Comparison of ENCODE assay signal across 8 mouse cellular contexts in the genomic region with DNA sequence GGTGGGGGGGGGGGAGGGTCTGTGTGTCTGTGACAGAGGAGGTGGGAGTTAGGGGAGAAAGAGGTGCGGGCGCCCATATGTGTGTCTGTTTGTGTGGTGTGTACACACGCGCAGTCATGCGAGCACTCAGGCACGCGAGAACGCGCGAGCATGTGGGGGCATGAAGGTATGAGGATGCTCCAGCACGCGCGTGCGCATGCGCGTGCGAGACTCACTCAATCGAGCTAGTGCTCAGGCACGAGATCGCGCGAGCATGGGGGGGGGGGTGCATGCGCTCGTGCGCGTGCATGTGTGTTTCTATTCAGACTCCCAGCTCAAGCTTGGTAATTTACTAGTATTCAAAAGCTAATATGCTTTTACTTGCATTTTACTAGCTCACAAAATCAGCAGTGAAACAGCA. TPM values are rescaled to one million over a fixed set of nuclear protein-coding genes. Genes with fewer than 3 reads are reported as not detected.
DNase-seq lines count a peak whose midpoint lies in the region; ATAC-seq and TF ChIP-seq lines count a peak whose summit lies in the region.

No protein-coding gene starts in this region.

- peak overlapping the region; percentile 62 for H3K4me2 ChIP-seq in heart, embryonic 11.5 days
- H3K4me2 ChIP-seq in kidney, embryonic 15.5 days: peak overlapping the region; percentile 66
- peak overlapping the region; percentile 77 for H3K4me2 ChIP-seq in liver, embryonic 12.5 days
- H3K4me2 ChIP-seq in neural tube, embryonic 11.5 days (ENCODE audit: low read depth): peak overlapping the region; percentile 44

- no peak for TF ChIP-seq CTCF in testis, adult 2 months (IDR thresholded peaks at IDR 0.05; ENCODE audit: control insufficient read depth, insufficient read depth, insufficient replicate concordance, low read depth, low read length)

- no peak for ATAC-seq in heart, embryonic 11.5 days (replicated peaks; ENCODE audit: insufficient number of reproducible peaks, low FRiP score, low TSS enrichment)
- no peak for ATAC-seq in kidney, embryonic 15.5 days (replicated peaks; ENCODE audit: low FRiP score)
- ATAC-seq in liver, embryonic 12.5 days: peak; percentile 31; the same call in 1 of the 2 replicates
- no peak for ATAC-seq in neural tube, embryonic 11.5 days (ENCODE audit: insufficient read depth, low FRiP score, low TSS enrichment)

- H3K4me3 ChIP-seq in heart, embryonic 11.5 days (ENCODE audit: low read depth, low read length): peak overlapping the region; percentile 37
- peak overlapping the region; percentile 38 for H3K4me3 ChIP-seq in kidney, embryonic 15.5 days (replicated peaks)
- peak overlapping the region; percentile 58 for H3K4me3 ChIP-seq in liver, embryonic 12.5 days
- peak overlapping the region; percentile 31 for H3K4me3 ChIP-seq in neural tube, embryonic 11.5 days (ENCODE audit: low read depth, low read length)
- peak overlapping the region; percentile 58 for H3K4me3 ChIP-seq in testis, adult 2 months (ENCODE audit: control insufficient read depth, low read depth, low read length)

- no peaks in the 10 kb centered on the region for H3K9me3 ChIP-seq in heart, embryonic 11.5 days (replicated peaks; ENCODE audit: control insufficient read depth, low read length)
- H3K9me3 ChIP-seq in kidney, embryonic 15.5 days (replicated peaks): no peaks in the 10 kb centered on the region
- no peaks in the 10 kb centered on the region for H3K9me3 ChIP-seq in liver, embryonic 12.5 days (replicated peaks)
- H3K9me3 ChIP-seq in neural tube, embryonic 11.5 days (ENCODE audit: control insufficient read depth, low read length): no peaks in the 10 kb centered on the region

- no peaks in the 10 kb centered on the region for H3K36me3 ChIP-seq in heart, embryonic 11.5 days (ENCODE audit: control insufficient read depth, insufficient read depth, low read length)
- H3K36me3 ChIP-seq in kidney, embryonic 15.5 days: no peaks in the 10 kb centered on the region
- no peaks in the 10 kb centered on the region for H3K36me3 ChIP-seq in liver, embryonic 12.5 days
- no peaks in the 10 kb centered on the region for H3K36me3 ChIP-seq in neural tube, embryonic 11.5 days (ENCODE audit: control insufficient read depth, insufficient read depth, low read length)
- H3K36me3 ChIP-seq in testis, adult 2 months (ENCODE audit: control insufficient read depth, insufficient read depth, low read length): no peaks in the 10 kb centered on the region

- H3K27ac ChIP-seq in heart, embryonic 11.5 days (ENCODE audit: low read depth, low read length): no peak overlapping the region
- H3K27ac ChIP-seq in kidney, embryonic 15.5 days: no peak overlapping the region
- peak overlapping the region; percentile 66 for H3K27ac ChIP-seq in liver, embryonic 12.5 days
- H3K27ac ChIP-seq in neural tube, embryonic 11.5 days (ENCODE audit: low read depth, low read length): no peak overlapping the region
- no peak overlapping the region for H3K27ac ChIP-seq in testis, adult 2 months (ENCODE audit: control insufficient read depth, insufficient read depth, low read depth, low read length)

- no peaks in the 10 kb centered on the region for H3K4me1 ChIP-seq in heart, embryonic 11.5 days (ENCODE audit: control insufficient read depth, insufficient read depth, low read length)
- peaks cover 7% of the 10 kb centered on the region; the same call in 1 of the 2 replicates for H3K4me1 ChIP-seq in kidney, embryonic 15.5 days
- peaks cover 14% of the 10 kb centered on the region for H3K4me1 ChIP-seq in liver, embryonic 12.5 days
- H3K4me1 ChIP-seq in neural tube, embryonic 11.5 days (ENCODE audit: control insufficient read depth, insufficient read depth, low read length): no peaks in the 10 kb centered on the region
- peaks cover 2% of the 10 kb centered on the region for H3K4me1 ChIP-seq in testis, adult 2 months (ENCODE audit: control insufficient read depth, insufficient read depth, low read length)

- H3K9ac ChIP-seq in heart, embryonic 11.5 days (ENCODE audit: low read depth, low read length): no peak overlapping the region
- no peak overlapping the region for H3K9ac ChIP-seq in kidney, embryonic 15.5 days
- H3K9ac ChIP-seq in liver, embryonic 12.5 days: peak overlapping the region; percentile 70
- no peak overlapping the region for H3K9ac ChIP-seq in neural tube, embryonic 11.5 days (ENCODE audit: low read length)

- peak; percentile 46 for DNase-seq in urinary bladder, postnatal 14 days (ENCODE audit: low spot score)
- no peak for DNase-seq in urinary bladder, adult 2 months (ENCODE audit: low spot score)
- peak; percentile 88 for DNase-seq in embryo, embryonic 10 days (ENCODE audit: low spot score)
- peak; percentile 88 for DNase-seq in neural tube, embryonic 11.5 days (ENCODE audit: low spot score)

- no peaks in the 10 kb centered on the region for H3K27me3 ChIP-seq in heart, embryonic 11.5 days (ENCODE audit: control insufficient read depth, insufficient read depth, low read length)
- no peaks in the 10 kb centered on the region for H3K27me3 ChIP-seq in kidney, embryonic 15.5 days
- H3K27me3 ChIP-seq in liver, embryonic 12.5 days (replicated peaks): no peaks in the 10 kb centered on the region
- no peaks in the 10 kb centered on the region for H3K27me3 ChIP-seq in neural tube, embryonic 11.5 days (ENCODE audit: control insufficient read depth, insufficient read depth, low read length)
- no peaks in the 10 kb centered on the region for H3K27me3 ChIP-seq in testis, adult 2 months (ENCODE audit: control insufficient read depth, insufficient read depth, low read length)

- 51% methylated on average over 26 of the region's 26 CpGs for WGBS in heart, embryonic 11.5 days (ENCODE audit: insufficient replicate concordance)
- 46% methylated on average over 26 of the region's 26 CpGs for WGBS in kidney, embryonic 15.5 days
- 50% methylated on average over 26 of the region's 26 CpGs for WGBS in liver, embryonic 12.5 days (ENCODE audit: insufficient replicate concordance)
- WGBS in neural tube, embryonic 11.5 days: 35% methylated on average over 26 of the region's 26 CpGs

- no peak for TF ChIP-seq POLR2A in testis, adult 2 months (IDR thresholded peaks at IDR 0.05; ENCODE audit: control insufficient read depth, low read depth, low read length)

RNA-seq across cellular contexts. Expression of a gene that starts 1.9 kb away (rescaled TPM):
- 6.7 and 7.8 TPM in 2 replicates for polyA plus RNA-seq in urinary bladder, adult 2 months (2012; rRNA removed)
- 6.5 and 6.7 TPM in 2 replicates for polyA plus RNA-seq in heart, embryonic 11.5 days (2014; fragmentation: Nextera tagmentation; extraction: Ambion mirVana)
- polyA plus RNA-seq in kidney, embryonic 15.5 days (2015; fragmentation: Nextera tagmentation; extraction: Ambion mirVana): 8.5 and 10.6 TPM in 2 replicates
- polyA plus RNA-seq in liver, embryonic 12.5 days (2016; fragmentation: Nextera tagmentation; extraction: Ambion mirVana): 6.1 and 6.2 TPM in 2 replicates
- polyA plus RNA-seq in neural tube, embryonic 11.5 days (2014; fragmentation: Nextera tagmentation; extraction: Ambion mirVana): 24.7 and 26.5 TPM in 2 replicates
- 44.9 and 47.9 TPM in 2 replicates for polyA plus RNA-seq in testis, adult 2 months (2012; rRNA removed)
